Mouse (Mus musculus) ES-E14 (cell line): ENCODE results near the gene Cdc16.

Experiments
- CHD2 ChIP-seq: IDR thresholded peaks from 2 replicates; pipeline ENCODE4 v1.6.1; 2014; ENCODE audit warnings: mild to moderate bottlenecking, low read depth, low read length, inconsistent platforms
- HCFC1 ChIP-seq: IDR thresholded peaks from 2 replicates; pipeline ENCODE4 v1.6.1; 2012; ENCODE audit warnings: low read length, inconsistent platforms, borderline replicate concordance; ENCODE audit not compliant: insufficient read depth
- MAFK ChIP-seq: IDR thresholded peaks from 2 replicates; pipeline ENCODE4 v1.6.1; 2014; ENCODE audit warnings: mild to moderate bottlenecking, low read depth, low read length, inconsistent platforms; ENCODE audit not compliant: insufficient read depth
- ZC3H11A ChIP-seq: IDR thresholded peaks from 2 replicates; pipeline ENCODE4 v1.6.1; 2012; ENCODE audit warnings: low read depth, mild to moderate bottlenecking, inconsistent platforms, low read length, borderline replicate concordance
- ZNF384 ChIP-seq: IDR thresholded peaks from 2 replicates; pipeline ENCODE4 v1.6.1; 2012; ENCODE audit warnings: low read depth, low read length, inconsistent platforms

GRCm38 (mm10) chr8:13747626-13748025 is 9.8 kb upstream of the Cdc16 start:
- TF ChIP-seq CHD2 (no peak), ZNF384 (no peak), MAFK (no peak), HCFC1 (no peak), ZC3H11A (no peak)
